Mouse (Mus musculus) ES-E14 (cell line): ENCODE measurements around the gene Rab11fip5.

Experiments used
- MAFK ChIP-seq: IDR thresholded peaks from 2 replicates; pipeline ENCODE4 v1.6.1; 2014; ENCODE audit warnings: mild to moderate bottlenecking, low read depth, low read length, inconsistent platforms; ENCODE audit not compliant: insufficient read depth
- ZC3H11A ChIP-seq: IDR thresholded peaks from 2 replicates; pipeline ENCODE4 v1.6.1; 2012; ENCODE audit warnings: low read depth, mild to moderate bottlenecking, inconsistent platforms, low read length, borderline replicate concordance
- ZNF384 ChIP-seq: IDR thresholded peaks from 2 replicates; pipeline ENCODE4 v1.6.1; 2012; ENCODE audit warnings: low read depth, low read length, inconsistent platforms

GRCm38 (mm10) chr6:85343027-85343426 lies 31.4 kb downstream of the Rab11fip5 start:
- TF ChIP-seq ZNF384 = no peak
- no peak for TF ChIP-seq MAFK
- TF ChIP-seq ZC3H11A = no peak
